Mouse (Mus musculus) neural tube, embryonic 13.5 days (tissue): Measurements from ENCODE around the gene Prr12. TPM values are rescaled to one million over a fixed set of nuclear protein-coding genes. Genes with fewer than 3 reads are reported as not detected.

Experiments
- ATAC-seq: fragments of 200-750 bp; cut with Nextera tagmentation; 2 replicates; pipeline ENCODE4 v1.8.0; 2017; ENCODE audit warnings: low read depth, mild to moderate bottlenecking, moderate TSS enrichment, moderate library complexity
- H3K27ac ChIP-seq: fragments of 300-500 bp; sonication (generic); replicated peaks from 2 replicates; pipeline ENCODE4 v1.5.1; 2015; ENCODE audit warnings: moderate library complexity, mild to moderate bottlenecking, inconsistent platforms
- H3K27me3 ChIP-seq: fragments of 300-500 bp; sonication (generic); 2 replicates; pipeline ENCODE4 v1.6.1; 2015; ENCODE audit warnings: mild to moderate bottlenecking, inconsistent platforms
- H3K36me3 ChIP-seq: fragments of 300-500 bp; sonication (generic); 2 replicates; pipeline ENCODE4 v1.6.1; 2015; ENCODE audit warnings: mild to moderate bottlenecking, inconsistent platforms
- H3K4me1 ChIP-seq: fragments of 300-500 bp; sonication (generic); replicated peaks from 2 replicates; pipeline ENCODE4 v1.6.1; 2015; ENCODE audit warnings: inconsistent platforms
- H3K4me2 ChIP-seq: fragments of 300-500 bp; sonication (generic); 2 replicates; pipeline ENCODE4 v1.6.1; 2015; ENCODE audit warnings: inconsistent platforms, mild to moderate bottlenecking, moderate library complexity
- H3K4me3 ChIP-seq: fragments of 300-500 bp; sonication (generic); 2 replicates; pipeline ENCODE4 v1.5.1; 2015; ENCODE audit warnings: mild to moderate bottlenecking, inconsistent platforms
- H3K9ac ChIP-seq: fragments of 300-500 bp; sonication (generic); 2 replicates; pipeline ENCODE4 v1.6.1; 2015; ENCODE audit warnings: moderate library complexity, mild to moderate bottlenecking, inconsistent platforms
- H3K9me3 ChIP-seq: fragments of 300-500 bp; sonication (generic); 2 replicates; pipeline ENCODE4 v1.6.1; 2016; ENCODE audit warnings: inconsistent platforms
- WGBS: fragments of 180-500 bp; shearing (Covaris S2); methylation state at CpG from one replicate; pipeline ENCODE4 v1.1.7; 2015; 5-methylcytosine and 5-hydroxymethylcytosine counted together
- microRNA-seq: library from miRNA; unstranded; fragments of <30 nt; microRNA quantifications from one replicate; pipeline ENCODE4, GENCODE M21; 2016
- polyA plus RNA-seq: library from polyadenylated mRNA; unstranded; fragments of >200 nt; fragmentation: Nextera tagmentation; extraction: Ambion mirVana; gene quantifications from 2 replicates; pipeline ENCODE4 v1.2.1, GENCODE M21; 2015

Prr12 gene
- polyA plus RNA-seq, 1 experiment from 2014 or later = 12.3 TPM

DNA sequence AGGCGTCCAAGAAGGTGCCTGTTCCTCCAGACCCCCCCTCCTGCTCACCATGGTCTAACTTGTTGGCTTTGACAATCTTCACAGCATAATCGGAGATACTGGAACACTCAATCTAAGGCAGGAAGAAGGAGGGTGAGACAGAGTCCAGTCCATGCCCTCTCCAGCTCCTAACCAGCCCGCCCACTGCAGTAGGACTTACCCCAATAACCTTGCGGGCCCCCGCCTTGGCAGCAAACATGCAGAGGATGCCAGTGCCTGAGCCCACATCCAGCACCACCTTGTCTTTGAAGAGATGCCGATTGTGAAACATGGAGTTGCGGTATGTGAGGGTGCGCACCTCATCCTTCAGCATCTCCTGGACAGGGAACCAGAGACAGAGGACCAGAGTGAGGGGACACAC, 71.1 kb downstream of the Prr12 start:
- Histone ChIP-seq H3K36me3 (peaks cover 68% of the 10 kb centered on the region), H3K27me3 (no peaks in the 10 kb centered on the region), H3K9me3 (no peaks in the 10 kb centered on the region), H3K4me2 (no peak overlapping the region), H3K4me3 (no peak overlapping the region), H3K9ac (no peak overlapping the region), H3K4me1 (peaks cover 25% of the 10 kb centered on the region), H3K27ac (no peak overlapping the region)
- WGBS = 95% methylated on average over 8 of the region's 8 CpGs
- no peak for ATAC-seq

DNA sequence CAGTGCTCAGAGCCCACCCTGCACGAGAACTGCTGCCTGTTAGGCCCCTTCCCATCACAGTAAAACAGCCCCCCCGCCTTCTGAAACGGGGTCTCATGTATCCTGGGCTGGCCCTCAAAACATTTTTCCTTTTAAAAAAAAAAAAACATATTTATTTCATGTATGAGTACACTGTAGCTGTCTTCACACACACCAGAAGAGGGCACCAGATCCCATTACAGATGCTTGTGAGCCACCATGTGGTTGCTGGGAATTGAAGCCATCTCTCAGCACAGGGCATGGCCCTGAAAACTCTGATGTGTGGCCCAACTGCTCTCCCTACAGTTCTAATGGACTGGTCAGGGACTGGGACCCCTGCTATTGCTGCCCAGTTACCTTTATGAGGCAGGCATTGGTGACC, 74.4 kb downstream of the Prr12 start:
- Histone ChIP-seq H3K4me2 (no peak overlapping the region), H3K27me3 (no peaks in the 10 kb centered on the region), H3K9ac (no peak overlapping the region), H3K9me3 (no peaks in the 10 kb centered on the region), H3K27ac (no peak overlapping the region), H3K4me1 (peaks cover 18% of the 10 kb centered on the region), H3K36me3 (peaks cover 70% of the 10 kb centered on the region), H3K4me3 (no peak overlapping the region)
- WGBS = 93% methylated on average over 3 of the region's 3 CpGs
- ATAC-seq = no peak

Small RNAs within 50 kb of the gene (microRNA-seq; reads per million reads assigned to microRNA genes)
- not detected for gene Mir7054

Other genes starting within 250 kb of the Prr12 start
- gene Nup62, start 236.8 kb downstream of the Prr12 start, polyA plus RNA-seq = 51.0 and 53.0 TPM in 2 replicates
- gene Il4i1, start 236.5 kb downstream of the Prr12 start, polyA plus RNA-seq = 1.1 and 2.0 TPM in 2 replicates
- 4.1 and 4.8 TPM in 2 replicates for gene Atf5, start 236.2 kb downstream of the Prr12 start, polyA plus RNA-seq
- gene Akt1s1, start 203.9 kb downstream of the Prr12 start, polyA plus RNA-seq = 89.7 and 99.0 TPM in 2 replicates
- 94.0 and 101 TPM in 2 replicates for gene Tbc1d17, start 203.8 kb downstream of the Prr12 start, polyA plus RNA-seq
- 30.2 and 31.6 TPM in 2 replicates for gene Pnkp, start 195.7 kb downstream of the Prr12 start, polyA plus RNA-seq
- gene Ptov1, start 183.1 kb downstream of the Prr12 start, polyA plus RNA-seq = 471 and 515 TPM in 2 replicates
- gene Med25, start 160.2 kb downstream of the Prr12 start, polyA plus RNA-seq = 134 and 138 TPM in 2 replicates
- 14.9 and 17.9 TPM in 2 replicates for gene Fuz, start 156.8 kb downstream of the Prr12 start, polyA plus RNA-seq
- 115 and 116 TPM in 2 replicates for gene Ap2a1, start 123.4 kb downstream of the Prr12 start, polyA plus RNA-seq
- gene Tsks, start 109.7 kb downstream of the Prr12 start, polyA plus RNA-seq = 0.22 TPM in 1 of 2 replicates, not detected in the other
- 47.3 and 54.9 TPM in 2 replicates for gene Cpt1c, start 78.0 kb downstream of the Prr12 start, polyA plus RNA-seq
- gene Prmt1, start 66.3 kb downstream of the Prr12 start, polyA plus RNA-seq = 612 and 623 TPM in 2 replicates
- 60.3 and 67.3 TPM in 2 replicates for gene Irf3, start 55.2 kb downstream of the Prr12 start, polyA plus RNA-seq
- 17.3 and 17.4 TPM in 2 replicates for gene Bcl2l12, start 54.2 kb downstream of the Prr12 start, polyA plus RNA-seq
- gene Scaf1, start 36.5 kb downstream of the Prr12 start, polyA plus RNA-seq = 46.2 and 47.2 TPM in 2 replicates
- 15.0 and 16.5 TPM in 2 replicates for gene Rras, start 34.9 kb downstream of the Prr12 start, polyA plus RNA-seq
- 58.9 and 65.6 TPM in 2 replicates for gene Nosip, start 9.5 kb upstream of the Prr12 start, polyA plus RNA-seq
- 16.8 and 17.2 TPM in 2 replicates for gene Prrg2, start 9.8 kb upstream of the Prr12 start, polyA plus RNA-seq
- 127 and 134 TPM in 2 replicates for gene Rcn3, start 39.3 kb upstream of the Prr12 start, polyA plus RNA-seq
- gene Fcgrt, start 51.0 kb upstream of the Prr12 start, polyA plus RNA-seq = 25.6 and 27.3 TPM in 2 replicates
- gene Rps11, start 71.6 kb upstream of the Prr12 start, polyA plus RNA-seq = 920 and 971 TPM in 2 replicates
- gene Rpl13a, start 75.9 kb upstream of the Prr12 start, polyA plus RNA-seq = 746 and 820 TPM in 2 replicates
- gene Gm45713, start 83.3 kb upstream of the Prr12 start, polyA plus RNA-seq = 0.53 TPM in 1 of 2 replicates, not detected in the other
- gene Flt3l, start 83.6 kb upstream of the Prr12 start, polyA plus RNA-seq = 1.3 and 1.5 TPM in 2 replicates
- gene Pih1d1, start 101.4 kb upstream of the Prr12 start, polyA plus RNA-seq = 79.9 and 91.9 TPM in 2 replicates
- 19.0 and 19.6 TPM in 2 replicates for gene Aldh16a1, start 101.7 kb upstream of the Prr12 start, polyA plus RNA-seq
- 0.78 and 0.83 TPM in 2 replicates for gene Slc17a7, start 111.1 kb upstream of the Prr12 start, polyA plus RNA-seq
- not detected in 2 replicates for gene Gfy, start 126.7 kb upstream of the Prr12 start, polyA plus RNA-seq
- gene Pth2, start 128.1 kb upstream of the Prr12 start, polyA plus RNA-seq = not detected in 2 replicates
- gene Ccdc155, start 152.0 kb upstream of the Prr12 start, polyA plus RNA-seq = 0.29 and 0.45 TPM in 2 replicates
- 14.6 and 19.8 TPM in 2 replicates for gene Dkkl1, start 159.3 kb upstream of the Prr12 start, polyA plus RNA-seq
- gene Tead2, start 162.9 kb upstream of the Prr12 start, polyA plus RNA-seq = 65.9 and 85.5 TPM in 2 replicates
- gene Cd37, start 186.2 kb upstream of the Prr12 start, polyA plus RNA-seq = 1.5 and 1.8 TPM in 2 replicates
- 0.18 and 0.27 TPM in 2 replicates for gene Slc6a16, start 188.2 kb upstream of the Prr12 start, polyA plus RNA-seq
- not detected in 2 replicates for gene Slc6a21, start 224.6 kb upstream of the Prr12 start, polyA plus RNA-seq